Mouse (Mus musculus) gastrocnemius, postnatal 10 days (tissue): Measurements from ENCODE around the gene Rem2. TPM values are rescaled to one million over a fixed set of nuclear protein-coding genes. Genes with fewer than 3 reads are reported as not detected.
A peak's percentile ranks its signal among the peaks of the same experiment; 100 is the strongest.

Experiments
- DNase-seq: peaks from one replicate; pipeline ENCODE4 v3.0.0; 2021; ENCODE audit warnings: mixed read lengths
- total RNA-seq, 2 experiments: library from RNA; stranded (reverse); gene quantifications; 2 replicates each; pipeline ENCODE4 v1.2.3; 2021

Gene Rem2
- total RNA-seq, 2 experiments from 2014 or later, result 0.14 TPM; not detected in 1

DNA sequence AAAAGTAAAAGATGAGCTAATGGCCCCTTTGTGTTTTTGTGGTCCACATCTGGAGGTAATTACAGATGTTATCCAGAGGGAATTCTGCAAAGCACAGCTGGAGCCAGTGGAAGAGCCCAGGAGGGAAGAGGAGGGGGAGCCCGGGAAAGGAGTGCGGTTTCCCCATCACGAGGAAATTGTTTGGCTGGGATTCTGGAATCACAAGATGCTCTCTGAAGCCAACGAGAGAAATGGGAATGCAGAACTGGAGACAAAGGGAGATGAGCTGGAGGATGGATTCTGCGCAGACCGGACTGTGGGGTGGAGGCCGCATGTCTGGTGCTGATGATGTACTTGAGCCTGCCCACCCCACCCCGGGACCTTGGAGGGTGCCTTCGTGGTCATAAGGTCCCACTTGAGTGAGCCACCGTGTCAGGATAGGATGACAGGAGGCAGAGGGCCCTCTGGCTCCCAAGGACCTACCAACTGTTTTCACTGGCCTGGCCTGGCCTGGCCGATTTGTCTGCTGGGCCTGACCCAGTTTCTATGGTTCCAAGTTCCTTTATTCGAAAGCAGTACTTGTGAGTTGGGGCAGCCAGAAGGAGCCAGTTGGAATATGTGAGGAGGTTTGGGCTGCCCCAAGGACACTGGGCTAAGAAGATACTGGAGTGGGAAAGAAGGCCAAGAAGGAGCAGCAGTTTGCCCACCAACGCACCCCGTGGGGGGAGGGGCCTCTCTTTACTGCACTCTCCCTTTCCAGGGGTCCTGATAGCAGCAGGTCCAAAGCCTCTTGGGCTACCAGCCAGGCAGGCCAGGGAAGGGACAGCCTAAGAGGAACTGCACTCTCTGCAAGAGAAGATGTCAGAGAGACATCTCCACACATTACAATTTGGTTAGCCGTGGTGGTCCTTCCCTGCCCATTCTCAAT, 31.9 kb upstream of the Rem2 start:
- DNase-seq, result peak; percentile 54

DNA sequence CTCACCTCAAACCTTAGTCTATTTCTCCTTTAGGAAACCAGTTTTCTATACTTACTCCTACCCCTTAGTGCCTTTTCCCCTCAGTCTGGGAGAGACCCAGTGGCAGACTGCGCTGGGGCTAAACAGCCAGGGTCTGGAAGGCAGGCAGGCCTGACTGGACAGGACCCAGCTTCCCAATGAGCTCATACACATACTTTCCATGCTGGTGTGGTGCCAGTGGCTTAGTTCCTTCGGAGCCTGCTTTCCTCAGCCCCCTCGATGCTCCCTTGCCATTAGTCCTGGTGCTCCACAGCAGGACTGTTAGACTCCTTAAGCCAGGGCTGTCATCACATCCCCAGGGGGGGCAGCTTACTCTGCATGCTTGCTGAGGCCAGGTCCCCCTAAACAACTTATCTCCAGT, 30.4 kb upstream of the Rem2 start:
- DNase-seq, result peak; percentile 75

DNA sequence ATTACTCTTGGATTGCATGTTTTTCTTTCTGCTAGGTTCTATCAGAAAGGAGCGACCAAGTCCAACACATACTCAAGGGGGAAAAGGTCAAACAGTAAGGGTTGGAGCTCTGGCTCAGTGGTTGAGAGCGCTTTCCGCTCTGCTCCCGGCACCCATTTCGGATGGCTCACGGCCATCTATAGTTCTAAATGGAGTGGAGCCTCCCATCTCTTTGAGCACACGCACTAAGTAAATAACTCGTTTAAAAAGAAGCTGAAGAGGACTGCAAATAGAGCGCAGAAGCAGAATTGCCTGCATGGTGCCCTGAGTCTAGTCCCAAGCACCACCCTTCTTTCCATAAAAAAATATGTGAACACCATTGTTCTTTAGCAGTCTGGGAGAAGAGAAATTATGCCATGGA, 22.3 kb upstream of the Rem2 start:
- DNase-seq, result no peak

DNA sequence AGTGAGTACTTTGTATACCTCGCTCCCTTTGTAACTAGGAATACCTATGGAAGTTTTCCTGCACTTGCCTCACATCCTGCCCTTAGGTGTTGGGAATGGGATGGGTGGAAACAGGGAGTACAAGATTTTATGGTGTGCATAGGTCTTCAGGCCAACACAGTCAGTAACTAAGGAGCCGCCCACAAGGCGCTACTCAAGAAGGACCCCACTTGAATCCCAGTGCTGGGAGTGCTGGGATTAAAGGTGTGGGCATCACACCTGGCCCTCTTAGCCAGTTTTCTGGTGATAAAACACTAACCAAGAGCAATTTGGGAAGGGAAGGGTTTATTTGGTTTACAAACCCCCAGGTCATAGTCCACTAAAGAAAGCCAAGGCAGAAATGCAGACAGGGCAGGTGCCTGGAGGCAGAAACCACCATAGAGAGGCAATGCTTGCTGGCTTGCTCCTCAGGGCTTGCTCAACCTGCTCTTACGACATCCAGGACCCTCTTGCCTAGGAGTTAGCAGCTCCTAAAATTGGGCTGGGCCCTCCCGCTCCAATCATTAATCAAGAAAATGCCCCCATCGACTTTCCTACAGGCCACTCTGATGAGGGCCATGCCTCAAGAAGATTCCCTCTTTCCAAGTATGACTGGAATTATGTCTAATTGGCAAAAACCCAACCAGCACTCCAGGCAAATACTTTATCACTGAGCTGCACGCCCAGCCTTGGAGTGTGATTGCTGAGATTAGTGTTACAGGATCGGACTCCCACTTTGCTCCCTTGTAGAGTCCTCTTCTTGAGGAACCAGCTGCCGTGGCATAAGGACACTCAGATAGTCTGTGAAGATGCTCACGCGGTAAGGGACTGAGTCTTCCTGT, 21.0 kb upstream of the Rem2 start:
- no peak for DNase-seq

DNA sequence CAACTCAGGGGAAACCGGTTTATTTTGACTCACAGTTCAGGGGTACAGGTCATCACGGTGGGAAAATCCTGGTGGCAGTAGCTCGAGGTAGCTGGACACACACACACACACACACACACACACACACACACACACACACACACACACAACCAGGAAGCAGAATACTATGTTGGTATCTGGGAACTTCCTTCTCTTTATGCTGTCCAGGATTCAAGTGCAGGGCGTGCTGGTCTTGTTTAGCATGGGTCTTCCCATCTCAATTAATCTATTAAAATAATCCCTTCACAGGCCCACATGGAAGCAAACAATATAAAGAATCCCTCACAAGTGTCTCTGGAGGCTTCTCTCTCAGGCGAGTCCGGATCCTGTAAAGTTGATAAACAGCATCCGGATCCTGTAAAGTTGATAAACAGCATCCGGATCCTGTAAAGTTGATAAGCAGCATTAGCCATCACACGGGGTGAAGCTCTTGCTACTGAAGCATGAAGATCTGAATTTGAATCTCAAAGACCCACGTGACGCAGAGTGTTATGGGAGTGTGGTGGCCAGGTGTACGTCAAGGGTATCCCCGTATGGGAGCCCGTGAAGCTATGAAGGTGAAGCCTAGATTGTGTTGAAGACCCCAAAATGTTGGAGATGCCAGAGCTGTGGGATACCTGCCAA, 17.9 kb upstream of the Rem2 start:
- no peak for DNase-seq

DNA sequence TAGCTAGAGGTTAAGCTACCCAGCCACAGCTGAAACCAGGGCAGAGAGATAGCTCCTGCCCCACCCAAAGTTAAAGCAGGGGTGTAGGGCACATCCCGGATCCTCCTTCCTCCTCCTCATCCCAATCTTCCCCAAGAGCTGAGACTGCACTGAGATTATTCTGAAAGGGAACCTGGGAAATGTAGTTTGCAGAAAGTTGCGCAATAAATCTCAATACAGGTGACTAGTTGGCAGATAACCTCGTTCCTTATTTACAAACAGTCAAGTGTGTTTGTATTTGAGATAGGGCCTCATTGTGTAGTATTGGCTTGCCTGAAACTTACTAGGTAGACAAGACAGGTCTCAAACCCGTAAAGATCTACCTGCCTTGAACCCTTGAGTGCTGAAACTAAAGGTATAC, 13.8 kb upstream of the Rem2 start:
- DNase-seq, result no peak

DNA sequence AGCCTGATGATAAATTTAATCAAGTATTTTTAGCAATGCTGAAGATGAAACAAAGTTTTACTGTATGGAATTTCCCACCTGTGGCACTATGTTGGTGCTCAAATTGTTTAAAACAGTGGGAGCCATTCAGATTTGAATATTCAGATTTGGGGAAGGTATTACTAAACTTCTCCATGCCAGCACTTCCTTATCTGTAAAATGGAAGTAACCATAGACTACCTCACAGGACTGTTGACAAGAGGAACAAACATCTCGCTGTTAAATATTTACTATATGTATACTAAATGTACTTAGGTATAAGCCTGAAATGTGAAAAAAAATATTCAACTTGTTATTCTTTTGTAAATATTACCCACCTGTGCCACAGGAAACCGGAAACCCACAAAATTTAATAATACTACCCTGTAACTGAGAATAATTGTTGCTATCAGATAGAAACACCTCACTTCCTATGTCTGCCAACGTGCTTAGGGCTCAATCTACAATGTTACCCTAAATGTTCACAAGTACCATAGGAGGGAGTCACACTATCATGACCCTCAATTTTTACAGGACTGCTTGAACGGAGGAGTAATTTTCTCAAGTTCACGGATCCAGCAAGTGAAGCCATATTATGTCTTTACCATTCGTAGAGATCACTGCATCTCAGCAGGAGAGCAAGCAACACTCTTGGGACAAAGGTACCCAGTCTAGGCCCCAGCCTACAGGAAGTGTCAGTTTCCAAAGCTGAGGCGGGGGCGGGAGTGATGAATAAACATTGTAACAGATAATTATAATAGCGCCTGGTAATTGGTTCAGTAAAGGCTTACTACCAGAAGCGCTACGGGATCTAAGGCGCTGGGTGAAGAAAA, 12.6 kb upstream of the Rem2 start:
- DNase-seq, result no peak

DNA sequence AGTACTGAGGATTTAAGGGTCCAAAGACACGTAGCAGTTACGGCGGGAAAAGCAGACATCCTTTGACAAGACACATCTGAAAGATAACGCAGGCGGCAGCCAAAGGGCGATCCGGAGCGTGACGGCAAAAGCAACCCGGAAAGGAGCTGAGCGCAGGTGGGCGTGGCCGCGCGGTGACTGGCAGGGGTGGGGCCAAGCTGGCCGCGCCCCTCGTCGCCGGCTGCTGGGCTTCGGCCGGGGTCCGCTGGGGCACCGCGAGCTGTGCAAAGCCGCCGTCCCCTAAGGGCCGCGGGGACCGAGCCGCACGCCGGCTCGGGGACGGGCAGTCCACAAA, 12.0 kb upstream of the Rem2 start, which contains the start of gene Lrp10:
Lrp10 (plus strand) TSS at position 179 of the 334 bp plus-strand sequence.
- DNase-seq, result peak; percentile 88

DNA sequence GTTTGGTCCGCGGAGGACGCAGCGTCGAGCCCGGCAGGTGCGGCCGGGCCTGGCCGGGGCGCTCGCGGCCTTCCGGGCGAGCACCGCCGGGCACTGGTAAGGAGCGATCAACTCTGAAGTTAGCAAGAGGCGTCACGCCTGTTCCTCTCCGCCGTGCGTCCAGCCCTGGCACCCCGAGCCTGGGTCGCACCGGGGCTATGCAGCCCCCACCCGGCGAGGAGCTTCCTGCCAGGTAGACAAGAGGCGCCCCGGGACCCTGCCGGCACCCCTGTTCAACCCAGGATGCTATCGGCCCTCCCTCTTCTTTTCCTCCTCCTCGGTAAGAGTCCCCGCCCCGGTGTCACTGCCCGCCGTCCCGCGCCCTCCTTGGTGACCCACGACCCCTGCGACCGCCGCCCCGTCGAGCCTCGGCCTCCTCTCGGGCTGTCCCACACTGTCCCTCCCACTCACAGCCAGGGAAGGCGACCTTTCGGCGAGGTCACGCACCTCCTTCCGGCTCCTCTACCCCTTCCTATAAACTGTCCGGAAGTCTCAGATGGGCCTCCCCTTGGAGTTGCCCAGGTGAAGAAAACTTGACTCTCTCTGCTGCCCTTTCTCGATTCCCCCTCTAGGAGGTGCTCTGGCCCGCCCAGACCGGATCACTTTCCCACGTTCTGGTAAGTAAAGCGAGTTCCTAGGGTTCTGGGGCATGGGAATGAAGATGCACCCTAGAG, 11.5 kb upstream of the Rem2 start:
- DNase-seq, result peak; percentile 55

DNA sequence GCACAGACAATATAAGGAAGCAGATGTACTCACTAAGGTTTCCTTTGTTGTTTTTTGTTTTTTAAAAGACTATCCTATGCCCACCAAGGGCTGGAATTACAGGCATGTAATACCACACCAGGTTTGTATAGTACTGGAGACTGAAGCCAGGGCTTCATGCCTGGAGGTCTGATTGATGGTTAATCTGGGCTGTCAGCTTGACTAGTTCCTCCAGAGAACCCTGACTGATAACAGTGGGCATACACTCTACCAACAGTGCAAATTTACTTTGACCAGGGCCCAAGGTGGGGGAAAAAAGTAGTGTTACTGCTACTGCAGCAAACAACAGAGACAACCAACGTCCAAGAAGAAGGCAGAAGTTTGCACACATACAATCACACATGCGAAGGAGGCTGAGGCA, 4.4 kb upstream of the Rem2 start:
- no peak for DNase-seq

DNA sequence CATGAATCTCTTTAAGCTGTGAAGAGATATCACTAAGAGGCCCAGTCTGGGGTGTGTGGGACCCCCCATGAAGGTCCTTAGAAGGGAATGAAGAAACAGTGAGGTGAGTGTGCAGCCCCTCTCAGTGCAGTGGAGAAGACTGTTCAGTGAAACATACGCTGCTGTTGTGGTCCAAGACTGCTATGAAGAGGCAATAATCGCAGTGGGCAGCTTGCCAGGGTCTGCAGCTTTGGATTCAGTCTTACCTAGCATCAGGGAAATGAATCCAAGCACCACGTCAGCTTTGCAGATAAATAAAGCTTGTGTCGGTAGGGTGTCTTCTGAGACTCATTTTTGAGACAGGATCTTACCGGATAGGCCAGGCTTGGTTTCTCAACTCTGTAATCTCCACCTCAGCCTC, 3.2 kb upstream of the Rem2 start:
- no peak for DNase-seq

DNA sequence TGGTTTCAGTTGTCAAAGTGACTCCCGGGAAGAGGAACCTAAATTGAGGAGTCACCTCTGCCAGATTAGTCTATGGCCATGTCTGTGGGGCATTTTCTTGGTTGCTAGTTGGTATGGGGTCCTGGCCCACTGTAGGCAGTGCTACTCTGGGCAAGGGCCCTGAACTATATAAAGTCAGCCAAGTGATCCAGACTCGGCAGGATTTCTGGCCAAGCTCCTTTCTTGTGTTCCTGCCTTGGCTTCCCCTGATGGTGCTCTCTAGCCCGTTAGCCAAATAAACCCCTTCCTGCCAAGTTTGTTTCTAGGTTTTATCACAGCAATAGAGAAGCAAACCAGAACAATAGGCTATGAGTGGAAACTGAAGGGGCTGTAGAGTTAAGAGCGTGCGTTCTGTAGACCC, 1.2 kb upstream of the Rem2 start:
- DNase-seq, result no peak

DNA sequence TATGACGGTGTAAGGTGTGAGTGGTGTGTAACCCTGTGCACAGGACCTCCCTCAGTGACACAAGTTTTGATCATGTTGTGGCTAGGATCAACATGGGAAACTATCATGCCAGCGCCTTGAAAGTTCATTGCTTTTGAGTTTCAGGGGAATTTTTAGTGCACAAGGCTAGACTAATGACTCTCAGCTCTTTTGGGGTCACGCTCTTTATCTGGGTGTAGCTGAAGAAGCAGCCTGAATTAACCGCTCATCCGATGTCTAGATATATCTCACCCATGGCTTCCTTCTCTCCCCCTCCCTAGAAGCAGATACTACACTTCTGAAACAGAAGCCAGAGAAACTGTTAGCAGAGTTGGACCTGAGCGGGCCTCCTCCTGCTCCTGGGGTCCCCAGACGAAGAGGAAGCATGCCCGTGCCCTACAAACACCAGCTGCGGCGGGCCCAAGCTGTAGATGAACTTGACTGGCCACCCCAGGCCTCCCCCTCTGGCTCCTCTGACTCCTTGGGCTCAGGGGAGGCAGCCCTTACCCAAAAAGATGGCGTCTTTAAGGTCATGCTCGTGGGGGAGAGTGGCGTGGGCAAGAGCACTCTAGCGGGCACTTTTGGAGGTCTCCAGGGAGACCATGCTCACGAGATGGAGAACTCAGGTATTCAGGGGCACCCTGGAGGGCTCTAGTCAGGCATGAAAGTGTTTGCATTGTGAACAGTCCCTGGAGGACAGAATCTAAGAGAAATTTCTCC, 1.4 kb downstream of the Rem2 start:
- no peak for DNase-seq

DNA sequence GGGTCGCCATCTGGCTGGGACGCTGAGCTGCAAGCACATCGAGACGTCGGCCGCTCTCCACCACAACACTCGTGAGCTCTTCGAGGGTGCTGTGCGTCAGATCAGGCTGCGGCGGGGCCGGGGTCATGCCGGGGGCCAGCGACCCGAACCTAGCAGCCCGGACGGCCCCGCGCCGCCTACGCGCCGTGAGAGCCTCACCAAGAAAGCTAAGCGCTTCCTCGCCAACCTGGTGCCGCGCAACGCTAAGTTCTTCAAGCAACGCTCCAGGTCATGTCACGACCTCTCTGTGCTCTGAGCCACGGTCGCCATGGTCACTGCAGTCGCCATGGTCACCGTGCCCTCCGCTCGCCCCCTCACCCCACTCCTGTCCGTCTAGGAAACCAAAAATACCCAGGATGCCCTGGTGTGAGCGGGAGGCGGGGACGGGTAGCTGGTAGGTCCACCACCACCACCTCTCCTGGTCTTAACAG, 3.6 kb downstream of the Rem2 start:
- peak; percentile 14 for DNase-seq

DNA sequence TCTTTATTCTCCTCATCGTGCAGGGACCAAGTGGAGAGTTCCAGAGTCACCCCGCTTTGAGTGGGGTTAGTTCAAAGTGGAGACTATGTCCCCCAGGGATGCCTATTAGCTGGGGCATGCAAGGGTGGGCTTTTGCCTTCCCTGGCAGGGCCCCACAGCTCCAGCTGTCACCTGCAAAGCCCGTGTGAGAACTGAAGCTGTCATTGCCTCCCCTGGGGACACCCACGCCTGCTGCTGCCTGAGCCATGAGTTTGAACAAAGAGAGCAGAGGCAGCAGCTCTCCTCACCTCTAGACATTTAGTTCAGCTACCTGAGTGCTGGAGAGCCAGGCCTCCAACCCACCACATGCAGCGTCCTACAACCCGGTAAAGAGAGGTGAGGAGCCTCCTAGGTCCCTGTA, 4.8 kb downstream of the Rem2 start:
- DNase-seq, result no peak

DNA sequence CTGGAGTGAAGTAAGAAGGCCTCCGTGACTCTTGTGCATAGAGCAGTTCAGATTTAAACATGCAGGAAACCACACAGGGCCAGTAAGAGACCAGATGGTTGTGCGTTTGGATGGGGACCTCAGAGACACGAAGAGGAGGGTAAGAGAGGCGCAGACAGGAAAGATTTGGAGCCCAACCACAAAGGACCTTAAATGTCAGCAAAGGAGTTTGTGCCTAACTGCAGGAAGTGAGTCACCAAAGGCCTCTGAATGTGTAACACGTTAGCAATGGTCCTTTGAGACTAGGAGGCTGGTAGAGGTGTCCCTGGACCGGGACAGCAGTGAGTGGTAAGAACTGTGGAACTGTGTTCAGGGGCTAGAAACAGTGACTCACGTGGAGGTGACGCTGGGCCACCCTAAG, 5.5 kb downstream of the Rem2 start:
- DNase-seq, result no peak

DNA sequence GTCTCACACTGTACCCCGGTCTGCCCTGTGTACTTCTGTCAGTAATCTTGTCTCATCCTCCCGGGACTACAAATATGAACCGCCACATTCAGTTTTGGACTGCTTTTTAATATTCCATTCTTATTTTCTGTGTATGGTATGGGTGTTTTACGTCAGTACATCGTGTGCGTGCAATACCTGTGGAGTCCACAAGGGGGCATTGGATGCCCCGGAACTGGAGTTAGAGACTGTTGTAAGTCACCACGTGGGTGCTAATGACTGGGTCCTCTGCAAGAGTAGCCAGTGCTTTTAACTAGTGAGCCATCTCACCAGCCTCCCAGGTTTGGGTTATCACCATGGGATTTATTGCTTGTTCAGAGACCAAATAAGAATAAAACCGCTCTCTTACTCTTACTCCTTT, 6.6 kb downstream of the Rem2 start:
- no peak for DNase-seq

DNA sequence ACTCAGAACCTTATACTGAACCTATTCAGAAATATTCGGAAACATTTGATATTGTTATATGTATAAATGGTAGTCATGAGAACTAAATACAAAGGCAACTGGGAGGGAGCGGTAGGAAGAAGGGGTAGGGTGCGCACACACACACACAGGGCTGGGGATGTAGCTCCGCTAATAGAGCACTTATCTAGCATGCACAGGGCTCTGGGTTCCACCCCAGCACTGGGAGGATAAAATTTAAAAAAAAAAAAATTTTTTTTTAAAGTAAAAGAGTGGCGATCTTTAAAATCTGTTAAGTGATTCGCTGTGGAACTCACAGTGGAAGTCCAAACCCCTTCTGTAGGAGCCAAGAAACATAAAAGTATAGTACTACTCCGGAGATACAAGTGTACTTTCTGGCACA, 10.0 kb downstream of the Rem2 start:
- no peak for DNase-seq

DNA sequence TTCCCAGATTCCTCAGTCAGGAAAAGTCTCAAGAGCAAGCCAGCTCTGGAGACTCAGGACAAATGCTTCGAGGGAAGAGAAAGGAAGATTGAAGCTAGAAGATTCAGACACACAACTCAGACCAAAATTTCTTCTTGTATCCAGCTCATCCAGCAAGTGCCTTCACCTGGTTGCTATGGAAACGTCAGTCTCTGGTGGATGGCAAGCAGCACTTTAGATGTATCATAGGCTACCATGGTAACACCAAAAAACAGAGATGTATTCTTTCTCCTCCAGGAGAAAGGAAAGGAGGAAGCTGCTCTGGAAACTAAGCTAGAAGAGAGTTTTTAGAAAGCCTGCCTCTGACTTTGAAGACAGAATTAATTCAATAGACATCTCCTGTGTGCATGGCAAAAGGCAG, 11.8 kb downstream of the Rem2 start:
- no peak for DNase-seq

DNA sequence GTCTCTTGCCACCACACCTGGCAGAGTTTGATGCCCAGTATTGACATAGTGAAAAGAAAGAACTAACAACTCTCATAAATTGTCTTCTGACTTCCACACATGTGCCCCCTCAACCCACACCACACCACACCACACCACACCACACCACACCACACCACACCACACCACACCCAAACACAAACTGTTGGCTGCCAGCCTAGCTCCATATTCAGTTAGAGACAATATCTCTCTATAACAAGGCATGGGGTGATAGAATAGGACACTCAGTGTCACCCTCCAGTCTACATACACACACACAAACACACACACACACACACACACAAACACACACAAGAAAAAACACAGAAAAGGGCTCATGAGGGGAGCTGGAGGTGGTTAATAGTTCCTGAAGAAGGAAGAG, 12.4 kb downstream of the Rem2 start:
- no peak for DNase-seq
